Mouse (Mus musculus): Measurements from ENCODE around the gene Cnmd. TPM values are rescaled to one million over a fixed set of nuclear protein-coding genes. Genes with fewer than 3 reads are reported as not detected.
A peak's percentile ranks its signal among the peaks of the same experiment; 100 is the strongest.

Cnmd gene
- polyA plus RNA-seq, 1 experiment from 2014 or later = 0.23 TPM

- Histone ChIP-seq H3K9ac (replicated peaks) (no peak overlapping the region), H3K4me1 (ENCODE audit: insufficient read depth) (peaks cover 7% of the 10 kb centered on the region), H3K9me3 (ENCODE audit: low read length) (no peaks in the 10 kb centered on the region), H3K27ac (ENCODE audit: low read depth) (no peak overlapping the region), H3K36me3 (replicated peaks; ENCODE audit: insufficient read depth, low read length) (no peaks in the 10 kb centered on the region), H3K4me3 (ENCODE audit: low read depth, low read length) (peak overlapping the region; percentile 63), H3K4me2 (ENCODE audit: low read depth, low read length) (peak overlapping the region; percentile 89), H3K27me3 (ENCODE audit: insufficient read depth, low read length) (no peaks in the 10 kb centered on the region)
- 83% methylated on average over 9 of the region's 9 CpGs for WGBS (ENCODE audit: insufficient replicate concordance)
- ATAC-seq (no peak), DNase-seq (no peak)
- TF ChIP-seq CTCF (IDR thresholded peaks at IDR 0.05; ENCODE audit: low read depth) = no peak
- no peak for TF ChIP-seq EP300 (IDR thresholded peaks at IDR 0.05; ENCODE audit: low read depth)
Observed at GRCm38 (mm10) chr14:79588534-79588951, 73.4 kb downstream of the Cnmd start.

DNA sequence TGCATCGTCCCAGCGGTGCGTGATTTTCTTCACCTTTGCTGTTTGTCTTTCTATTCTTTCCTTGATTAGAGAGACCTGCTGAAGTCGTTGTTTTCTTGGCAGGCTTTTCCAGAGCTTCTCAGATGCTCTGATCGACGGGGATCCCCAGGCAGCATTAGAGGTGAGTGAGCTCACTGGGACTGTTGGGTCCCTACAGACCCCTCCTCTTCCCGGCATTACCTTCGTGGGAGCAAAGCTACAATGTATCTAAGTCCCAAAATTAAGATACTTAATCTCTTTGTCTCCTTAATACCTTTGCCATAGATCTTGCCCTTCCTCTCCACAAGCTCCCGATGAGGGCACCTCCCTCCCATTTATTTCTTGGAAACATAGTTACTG lies 74.1 kb downstream of the Cnmd start:
- Histone ChIP-seq H3K9ac (replicated peaks) (peak overlapping the region; percentile 69), H3K36me3 (replicated peaks; ENCODE audit: insufficient read depth, low read length) (peaks cover 1% of the 10 kb centered on the region; the same call in 1 of the 2 replicates), H3K4me2 (ENCODE audit: low read depth, low read length) (peak overlapping the region; percentile 89), H3K4me1 (ENCODE audit: insufficient read depth) (peaks cover 7% of the 10 kb centered on the region), H3K9me3 (ENCODE audit: low read length) (no peaks in the 10 kb centered on the region), H3K27ac (ENCODE audit: low read depth) (peak overlapping the region; percentile 93), H3K4me3 (ENCODE audit: low read depth, low read length) (peak overlapping the region; percentile 63), H3K27me3 (ENCODE audit: insufficient read depth, low read length) (no peaks in the 10 kb centered on the region)
- DNase-seq (no peak), ATAC-seq (peak; percentile 5)
- TF ChIP-seq CTCF (IDR thresholded peaks at IDR 0.05; ENCODE audit: low read depth) (no peak), EP300 (IDR thresholded peaks at IDR 0.05; ENCODE audit: low read depth) (no peak)
- WGBS (ENCODE audit: insufficient replicate concordance) = under 1% methylated on average over 9 of the region's 9 CpGs

Other genes starting within 250 kb of the Cnmd start
- 2.6 and 3.0 TPM in 2 replicates for gene Kbtbd7, start 235.7 kb downstream of the Cnmd start, polyA plus RNA-seq (2015; fragmentation: Nextera tagmentation; extraction: Ambion mirVana)
- 1.8 and 2.4 TPM in 2 replicates for gene Kbtbd6, start 210.3 kb downstream of the Cnmd start, polyA plus RNA-seq (2015; fragmentation: Nextera tagmentation; extraction: Ambion mirVana)
- gene Elf1, start 181.0 kb downstream of the Cnmd start, polyA plus RNA-seq (2015; fragmentation: Nextera tagmentation; extraction: Ambion mirVana) = 9.0 and 11.0 TPM in 2 replicates
- gene Wbp4, start 180.7 kb downstream of the Cnmd start, polyA plus RNA-seq (2015; fragmentation: Nextera tagmentation; extraction: Ambion mirVana) = 15.1 and 16.2 TPM in 2 replicates
- gene Sugt1, start 74.5 kb downstream of the Cnmd start, polyA plus RNA-seq (2015; fragmentation: Nextera tagmentation; extraction: Ambion mirVana) = 33.2 and 33.5 TPM in 2 replicates
- gene Pcdh8, start 109.1 kb upstream of the Cnmd start, polyA plus RNA-seq (2015; fragmentation: Nextera tagmentation; extraction: Ambion mirVana) = not detected in 2 replicates

Measured in liver, postnatal 0 days (tissue).